Mouse (Mus musculus) fibroblast of lung, adult 2 months (primary cell): ENCODE data around the gene Hdac7.
A peak's percentile ranks its signal among the peaks of the same experiment; 100 is the strongest.

ENCODE experiments used
- DNase-seq: peaks from one replicate; pipeline ENCODE4 v3.0.0-alpha.2; 2011; ENCODE audit warnings: low read depth

Hdac7 gene

DNA sequence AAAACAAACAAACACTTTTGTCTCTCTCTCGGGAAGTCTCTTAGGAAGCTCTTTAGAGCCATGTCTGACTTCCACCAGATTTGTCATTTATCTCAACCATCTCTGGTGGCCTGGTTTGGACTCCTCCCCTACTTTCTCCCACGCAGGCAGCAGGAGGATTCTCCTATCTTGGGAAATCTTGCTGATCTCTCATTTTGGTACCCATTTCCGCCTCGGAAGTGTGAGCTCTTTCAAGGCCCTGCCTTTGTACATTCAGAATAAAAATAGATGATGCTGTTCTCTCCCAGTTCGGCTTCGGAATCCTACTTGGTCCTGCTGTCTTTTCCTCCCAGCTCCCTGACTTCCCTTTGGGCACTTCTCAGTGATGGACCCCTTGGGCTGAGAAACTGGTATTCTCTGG, 10.2 kb upstream of the Hdac7 start:
- DNase-seq = no peak

DNA sequence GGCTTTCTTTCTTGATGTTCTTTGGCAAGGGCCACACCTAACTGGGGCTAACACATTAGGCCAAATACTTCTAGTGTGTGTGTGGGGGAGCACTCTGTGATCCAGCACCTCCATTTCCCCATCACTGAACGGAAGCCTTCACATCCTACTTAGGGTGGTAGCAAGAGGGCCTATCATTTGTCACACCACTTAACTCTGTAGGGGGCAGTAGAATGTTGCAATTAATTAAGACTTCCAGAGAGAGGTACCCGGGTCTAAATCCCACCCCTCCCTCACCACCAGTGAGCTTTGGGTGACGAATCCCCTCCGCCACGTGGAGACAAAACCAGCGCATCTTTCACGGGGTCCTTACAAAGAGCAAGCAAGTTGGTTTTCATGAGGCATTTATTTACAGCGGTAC, 9.8 kb upstream of the Hdac7 start:
- no peak for DNase-seq

DNA sequence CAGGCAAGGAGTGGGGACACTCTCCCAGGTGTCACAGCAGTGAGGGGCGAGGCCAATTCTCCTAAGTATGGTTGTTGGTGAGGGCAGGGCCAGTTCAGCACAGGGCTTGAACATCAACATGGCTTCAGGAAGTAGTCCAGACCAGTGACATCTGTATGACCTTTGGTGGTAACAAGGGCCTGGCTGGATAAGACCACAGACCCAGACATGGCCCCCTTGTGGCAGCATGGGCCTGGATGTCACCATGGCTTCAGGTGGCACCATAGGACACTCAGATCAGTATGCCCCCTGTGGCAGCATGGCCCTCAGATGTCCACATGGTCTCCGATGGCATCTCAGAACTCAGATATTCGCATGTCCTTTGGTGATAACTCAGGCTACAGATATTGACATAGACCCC, 8.0 kb upstream of the Hdac7 start:
- DNase-seq = no peak

DNA sequence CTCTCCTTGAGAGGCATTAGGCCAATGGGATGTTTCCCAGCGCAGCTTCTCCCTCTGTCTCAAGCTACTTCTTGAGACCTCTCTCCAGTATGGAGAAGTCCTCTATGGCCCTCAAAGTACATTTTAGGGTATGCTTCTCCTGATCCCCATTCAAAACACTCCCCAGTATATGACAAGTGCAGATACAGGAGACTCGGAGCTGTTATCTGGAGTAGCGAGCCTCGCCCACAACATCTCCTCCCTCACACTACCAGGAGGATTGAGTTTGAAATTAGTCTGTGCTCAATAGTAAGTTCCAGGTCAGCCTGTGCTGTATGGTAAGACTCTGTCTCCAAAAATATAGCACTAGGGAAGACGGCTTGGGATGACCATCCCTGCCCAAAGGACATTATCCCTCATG, 6.7 kb upstream of the Hdac7 start:
- DNase-seq = no peak

DNA sequence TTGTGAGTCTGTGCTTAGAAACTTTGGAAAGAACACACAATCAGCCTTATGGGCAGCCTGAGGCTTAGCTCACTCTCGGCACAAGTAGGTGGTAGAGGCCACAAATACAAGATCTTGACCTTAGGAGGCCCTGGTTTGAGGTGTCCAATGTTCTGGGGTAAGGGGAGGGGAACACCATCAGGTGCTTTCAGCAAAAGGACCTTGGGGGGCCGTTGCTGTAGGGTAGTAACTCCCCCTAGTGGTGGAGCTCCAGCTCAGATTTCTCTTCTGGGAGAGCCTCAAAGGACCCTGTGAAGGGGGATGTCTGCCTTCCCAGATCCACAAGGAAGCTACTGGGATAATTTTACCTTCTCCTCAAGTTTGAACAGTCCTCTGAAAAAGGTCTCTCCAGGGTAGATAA, 6.1 kb upstream of the Hdac7 start:
- DNase-seq = no peak

DNA sequence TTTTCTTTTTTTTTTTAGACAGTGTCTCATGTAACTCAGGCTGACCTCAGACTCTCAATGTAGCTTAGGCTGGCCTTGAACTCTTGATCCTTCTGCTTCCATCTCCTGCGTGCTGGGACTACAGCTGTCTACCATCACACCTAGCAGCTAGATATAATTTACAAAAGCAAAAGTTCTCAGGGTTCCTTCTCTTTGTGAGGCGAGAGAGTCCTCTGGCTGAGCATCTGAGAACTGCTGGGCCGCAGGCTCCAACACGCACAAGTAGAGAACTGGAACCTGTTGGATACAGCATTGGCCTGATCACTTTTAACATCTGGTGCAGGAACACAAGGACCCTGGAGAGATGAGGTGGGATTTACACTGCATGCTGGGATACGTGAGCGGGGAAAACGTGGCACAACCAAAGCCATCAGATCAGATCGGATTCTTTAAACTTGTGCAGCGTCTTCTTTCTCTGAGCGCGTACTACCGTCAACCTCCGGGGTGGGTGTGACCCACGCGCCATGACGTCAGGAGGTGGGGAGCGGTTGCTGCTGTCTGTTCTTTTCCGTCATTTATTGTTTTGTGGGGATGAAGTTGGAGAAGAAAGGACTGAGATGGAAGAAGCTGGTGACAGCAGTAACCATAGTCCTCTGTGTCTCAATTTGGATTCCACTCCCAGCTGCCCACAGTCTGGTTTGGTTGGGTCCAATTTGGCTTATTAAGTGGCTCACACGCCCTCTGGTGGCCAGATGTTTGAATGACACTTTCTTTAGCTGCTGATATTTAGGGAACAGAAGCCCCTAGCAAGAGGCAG, 5.0 kb upstream of the Hdac7 start:
- no peak for DNase-seq

DNA sequence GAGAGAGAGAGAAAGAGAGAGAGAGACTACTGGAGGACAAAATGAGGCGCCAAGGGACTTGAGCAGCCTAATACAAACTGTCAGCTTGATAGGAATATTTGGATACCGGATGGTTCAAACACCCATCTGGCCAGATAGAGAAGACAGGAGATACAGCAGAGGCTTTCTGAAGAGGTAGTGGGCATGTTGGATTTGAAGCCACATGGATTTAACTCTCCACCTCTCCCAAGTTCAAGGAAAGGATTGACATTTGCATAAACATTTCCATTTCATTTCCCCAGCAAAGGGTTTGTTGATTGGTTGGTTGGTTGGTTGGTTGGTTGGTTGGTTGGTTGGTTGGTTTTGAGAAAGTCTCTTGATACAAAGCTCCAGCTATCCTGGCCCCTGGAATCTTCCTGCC, 3.6 kb upstream of the Hdac7 start:
- DNase-seq = no peak

DNA sequence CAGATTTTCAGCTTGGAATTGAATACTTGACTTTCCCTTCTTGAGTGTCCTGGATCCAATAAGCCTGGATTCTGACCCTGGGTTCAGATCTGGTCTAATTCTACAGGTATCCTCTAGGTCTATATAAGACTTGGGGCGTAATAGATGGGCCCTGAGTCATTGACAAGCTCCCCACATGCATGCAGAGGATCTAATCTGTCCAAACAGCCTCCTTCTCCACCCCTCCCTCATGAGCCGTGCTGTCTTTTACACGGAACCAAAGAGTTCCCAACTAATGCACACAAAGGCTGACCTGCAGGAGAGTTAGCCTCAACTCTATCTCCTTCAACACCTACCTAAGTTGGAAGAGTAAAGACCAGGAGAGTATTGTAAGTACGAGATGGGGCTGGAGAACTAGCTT, 3.0 kb upstream of the Hdac7 start:
- DNase-seq = no peak

DNA sequence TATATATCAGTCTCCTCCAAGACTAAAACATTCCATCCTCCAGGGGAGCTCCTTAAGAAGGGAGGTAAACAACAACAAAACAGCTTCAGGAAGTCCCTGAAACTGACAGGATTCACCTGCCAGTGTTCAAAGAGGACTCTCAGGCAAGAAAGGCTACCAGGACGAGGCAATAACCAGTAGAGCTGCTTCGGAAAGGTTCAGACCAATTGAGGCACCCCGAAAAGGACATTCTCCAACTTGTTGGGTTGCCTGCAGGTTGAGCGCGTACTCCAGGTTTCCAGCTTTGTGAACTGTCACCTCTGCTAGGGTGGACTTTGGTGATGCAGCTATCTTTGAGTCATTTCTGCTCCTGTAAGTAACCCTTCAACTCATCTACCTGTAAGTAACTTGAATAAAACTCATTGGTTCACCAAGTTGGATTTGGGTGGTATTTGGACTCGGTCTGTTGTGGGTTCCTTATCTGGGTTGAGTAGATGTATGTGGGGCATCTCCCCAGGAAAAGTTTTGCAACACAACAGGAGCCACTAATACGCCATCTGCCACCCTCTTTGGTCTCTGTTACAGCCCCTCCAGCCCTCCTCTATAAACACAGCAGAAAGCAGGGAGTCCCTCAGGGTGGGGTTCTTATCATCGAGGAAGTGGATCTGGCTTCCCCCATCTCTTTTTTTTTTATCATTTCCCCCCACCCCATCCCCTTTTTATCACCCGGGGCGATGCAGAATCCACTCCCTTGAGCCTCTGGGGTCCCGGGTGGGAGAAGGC, 2.0 kb upstream of the Hdac7 start:
- DNase-seq = no peak

DNA sequence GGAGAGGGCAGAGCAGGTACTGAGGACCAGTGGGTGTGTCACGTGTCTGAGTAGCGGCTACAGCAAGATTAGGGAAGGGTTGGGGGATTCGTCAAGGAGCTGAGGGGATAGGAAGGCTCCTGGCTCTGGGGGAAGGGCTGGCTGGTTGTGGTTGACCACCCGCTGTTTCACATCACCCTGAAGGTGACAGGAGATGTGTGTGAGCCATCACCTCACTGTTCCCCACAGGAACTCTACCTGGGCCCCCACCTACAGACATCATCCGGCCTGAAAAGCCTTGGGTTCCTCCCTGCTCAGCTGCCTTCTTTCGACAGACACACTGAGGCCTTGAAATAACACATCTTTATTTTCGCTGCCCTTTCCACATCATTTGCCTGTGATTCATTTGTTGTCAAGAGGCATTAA, 1.1 kb downstream of the Hdac7 start:
- no peak for DNase-seq

DNA sequence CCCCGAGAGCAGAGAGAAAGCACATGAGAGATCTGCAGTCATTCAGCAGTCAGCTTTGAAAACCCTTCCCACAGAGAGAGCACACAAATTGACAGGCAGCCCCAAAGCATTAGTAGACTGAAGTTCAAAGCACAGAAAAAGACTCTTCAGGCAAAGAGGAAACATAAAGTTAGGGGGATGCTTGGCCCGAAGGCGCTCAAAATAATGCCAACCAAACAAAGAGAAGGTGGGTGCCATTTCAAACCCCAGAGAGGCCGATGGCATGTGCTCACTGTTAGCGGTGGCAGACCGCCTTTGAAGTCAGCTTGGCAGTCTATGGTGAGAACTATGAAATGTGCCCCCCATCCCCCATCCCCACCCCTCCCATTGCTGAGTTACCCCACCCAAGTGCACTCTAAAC, 2.2 kb downstream of the Hdac7 start:
- DNase-seq = no peak

DNA sequence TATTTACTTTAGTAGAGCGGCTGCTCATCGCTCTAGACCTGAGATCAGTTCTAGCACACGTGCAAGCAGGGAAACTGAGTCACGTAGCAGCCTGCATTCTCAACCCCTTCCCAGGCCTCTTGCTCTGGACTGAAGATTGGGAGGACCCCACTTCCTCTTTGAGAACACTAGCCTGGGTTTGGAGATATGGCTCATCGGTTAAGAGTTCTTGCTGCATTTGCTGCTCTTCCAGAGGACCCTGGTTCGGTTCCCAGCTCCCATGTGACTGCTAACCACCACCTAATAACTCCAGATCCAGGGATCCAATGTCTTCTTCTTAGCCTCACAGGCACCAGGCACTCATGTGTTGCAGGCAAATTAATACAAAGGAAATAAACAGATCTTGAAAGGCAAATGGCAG, 2.9 kb downstream of the Hdac7 start:
- DNase-seq = no peak

DNA sequence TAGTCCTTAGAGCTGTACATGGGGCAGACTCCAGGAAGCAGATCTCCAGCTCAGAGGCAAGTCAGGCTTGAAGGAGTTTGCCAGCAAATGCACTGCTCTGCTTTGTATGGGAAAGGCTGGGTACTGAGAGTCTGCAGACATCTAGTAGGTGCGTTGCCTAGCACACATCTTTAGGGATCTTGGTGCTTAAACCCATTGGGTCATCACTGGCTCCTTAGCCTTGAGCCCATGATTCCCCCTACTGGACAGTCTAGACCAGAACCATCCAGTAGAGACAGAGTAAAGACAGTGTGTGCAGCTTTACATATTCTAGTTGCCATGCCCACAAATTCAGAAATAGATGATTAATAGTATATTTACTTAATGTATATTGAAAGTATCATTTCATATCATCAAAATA, 3.5 kb downstream of the Hdac7 start:
- DNase-seq = no peak

DNA sequence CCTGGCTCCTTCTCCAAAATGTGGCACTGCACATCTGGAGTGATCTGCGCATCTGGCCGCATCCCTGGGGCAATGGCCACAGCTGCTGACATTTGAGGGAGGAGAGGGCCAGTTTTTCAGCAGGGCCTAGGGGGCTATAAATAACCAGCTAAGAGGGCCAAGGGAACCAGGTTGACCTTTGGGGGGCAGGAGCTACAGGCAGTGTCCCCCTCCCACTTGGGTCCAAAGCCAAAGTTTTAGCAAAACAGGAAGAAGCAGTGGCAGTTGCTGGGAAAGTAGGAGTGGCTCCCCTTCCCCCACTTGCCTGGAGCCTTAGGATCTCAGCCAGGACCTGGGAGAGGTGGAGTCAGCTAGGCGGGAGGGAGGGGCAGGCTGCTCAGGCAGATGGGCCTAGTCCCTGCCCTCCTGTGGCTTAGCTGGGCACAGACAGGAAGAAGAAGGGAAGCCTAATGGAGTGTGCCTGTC, 4.3 kb downstream of the Hdac7 start:
- peak; percentile 72 for DNase-seq

DNA sequence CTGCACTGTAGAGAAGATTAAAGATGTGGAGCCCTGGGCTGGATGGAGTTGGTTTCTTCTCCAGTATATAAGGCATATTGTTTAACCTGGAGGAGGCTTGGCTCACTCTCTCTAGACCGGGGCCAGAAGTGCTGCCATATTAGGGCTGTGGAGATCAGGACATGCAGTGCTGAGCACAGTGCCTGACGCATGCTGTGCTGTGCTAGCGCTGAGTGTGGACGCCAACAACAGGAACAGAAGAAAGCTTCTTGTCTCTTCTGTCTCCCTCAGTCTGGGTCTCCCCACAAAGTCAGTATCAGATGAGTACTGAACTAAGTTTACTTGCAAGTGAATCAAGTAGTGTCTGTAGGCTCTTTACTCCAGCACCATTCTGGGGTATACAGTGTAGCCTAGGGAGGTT, 4.8 kb downstream of the Hdac7 start:
- no peak for DNase-seq

DNA sequence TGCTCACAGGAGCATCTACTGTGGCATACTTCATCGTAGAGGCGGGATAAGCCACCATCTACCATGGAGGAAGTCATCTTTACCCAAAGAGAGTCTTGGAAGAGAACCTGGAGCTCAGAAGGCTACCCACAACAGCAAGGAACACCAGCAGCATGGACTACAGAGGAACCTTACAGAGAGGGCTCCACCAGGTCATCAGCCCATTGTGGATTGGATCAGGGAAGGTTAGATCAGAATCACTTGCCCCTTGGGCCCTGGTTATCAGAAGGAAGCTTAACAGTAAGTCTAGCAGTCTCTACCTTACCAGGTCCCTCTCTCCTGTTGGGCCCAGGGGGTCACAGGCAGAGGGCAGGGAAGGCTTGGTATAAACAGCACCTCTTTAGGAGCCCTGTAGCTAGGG, 5.3 kb downstream of the Hdac7 start:
- DNase-seq = no peak

DNA sequence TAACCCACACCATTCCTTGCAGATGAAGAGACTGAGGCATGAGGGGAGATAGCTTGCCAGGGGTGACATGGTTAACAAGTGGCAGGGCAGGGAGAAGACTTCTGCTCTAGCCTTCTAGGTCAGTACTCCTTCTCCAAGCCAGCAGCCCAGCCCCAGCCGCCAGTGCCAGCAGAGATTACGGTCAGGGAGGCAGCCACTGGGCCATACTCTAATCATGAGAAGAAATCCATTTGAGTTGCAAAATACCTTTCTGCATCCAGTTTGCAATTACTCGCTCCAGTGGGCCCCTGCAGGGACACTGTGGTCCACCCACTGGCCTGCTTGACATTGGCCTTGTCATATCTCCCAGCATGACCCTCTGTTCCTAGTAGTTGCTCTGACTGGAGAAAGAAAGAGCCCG, 5.9 kb downstream of the Hdac7 start:
- DNase-seq = no peak

DNA sequence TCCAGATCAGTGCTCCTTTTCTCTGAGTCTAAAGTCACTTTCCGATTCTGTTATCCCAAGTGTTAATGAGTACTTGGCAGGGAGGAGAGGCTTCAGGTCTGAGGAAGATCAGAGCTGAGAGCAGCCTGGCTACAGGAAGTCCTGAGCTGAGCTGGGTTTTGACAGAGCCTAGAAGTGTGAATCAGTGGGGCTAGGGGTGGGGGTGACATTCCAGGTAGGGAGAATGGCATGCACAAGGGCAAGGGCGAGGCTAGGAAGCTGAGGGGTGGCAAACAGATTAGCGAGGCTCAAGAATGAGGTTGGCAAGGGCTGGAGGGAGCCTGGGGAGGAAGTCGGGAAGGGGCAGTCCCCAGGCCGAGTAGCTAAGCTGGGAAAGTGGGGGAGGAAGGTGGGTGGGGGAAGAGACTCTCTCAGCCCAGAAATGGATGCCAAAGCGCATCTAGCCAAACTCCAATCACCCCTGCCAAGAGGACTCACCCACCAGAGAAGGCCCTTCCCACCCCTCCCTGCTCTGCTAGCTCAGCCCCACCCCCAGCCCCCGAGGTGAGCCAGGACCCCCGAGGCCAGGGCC, 6.7 kb downstream of the Hdac7 start:
- DNase-seq = no peak

DNA sequence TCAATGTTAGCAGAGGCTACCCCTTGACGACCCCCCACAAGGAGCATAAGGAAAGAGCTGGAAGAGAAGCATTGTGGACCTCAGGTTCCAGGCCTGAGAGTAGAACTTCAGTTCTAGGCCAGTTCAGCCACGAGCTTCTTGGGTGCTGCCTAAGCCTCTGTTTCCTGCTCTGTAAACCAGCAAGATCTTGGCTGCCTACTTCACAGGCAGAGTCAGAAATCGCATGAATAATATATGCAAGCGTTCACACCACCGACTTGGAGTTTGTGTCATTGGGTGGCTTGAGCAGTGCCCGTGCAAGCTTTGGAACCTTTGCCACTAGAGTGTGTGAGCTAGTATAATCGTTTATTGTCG, 7.4 kb downstream of the Hdac7 start:
- DNase-seq = no peak

DNA sequence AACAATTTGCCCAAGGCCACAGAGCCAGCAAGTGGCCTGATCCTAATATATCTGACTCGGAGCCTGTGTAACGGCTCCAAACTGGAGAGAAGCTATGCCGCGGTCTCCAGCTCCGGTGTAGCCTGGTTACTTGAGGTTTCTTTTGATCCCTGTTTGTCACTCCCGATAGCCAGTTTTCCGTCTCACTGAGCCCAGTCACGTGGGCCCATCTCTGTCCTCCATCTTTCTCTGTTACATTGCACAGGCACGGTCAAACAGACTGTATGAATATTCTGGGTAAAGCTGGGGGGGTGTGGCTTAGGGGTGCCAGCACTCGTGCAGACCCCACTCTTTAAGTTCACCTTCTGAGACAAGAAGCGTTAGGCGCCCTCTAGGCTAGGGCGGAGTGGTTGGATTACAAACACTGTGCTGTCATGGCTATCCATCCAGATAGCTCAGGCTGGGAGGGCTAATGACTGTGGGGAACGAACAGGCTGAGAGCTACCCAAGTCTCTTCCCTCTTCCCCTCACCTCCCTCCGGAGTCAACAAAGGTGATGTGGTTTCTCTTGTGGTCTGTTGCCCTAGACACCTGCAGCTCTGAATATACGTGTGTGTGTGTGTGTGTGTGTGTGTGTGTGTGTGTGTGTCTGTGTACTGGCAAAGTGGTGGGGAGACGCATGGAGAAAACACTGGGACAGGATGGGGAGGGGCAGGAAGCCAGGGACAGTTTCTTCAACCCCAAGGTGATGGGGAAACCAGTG, 8.0 kb downstream of the Hdac7 start:
- DNase-seq = no peak

DNA sequence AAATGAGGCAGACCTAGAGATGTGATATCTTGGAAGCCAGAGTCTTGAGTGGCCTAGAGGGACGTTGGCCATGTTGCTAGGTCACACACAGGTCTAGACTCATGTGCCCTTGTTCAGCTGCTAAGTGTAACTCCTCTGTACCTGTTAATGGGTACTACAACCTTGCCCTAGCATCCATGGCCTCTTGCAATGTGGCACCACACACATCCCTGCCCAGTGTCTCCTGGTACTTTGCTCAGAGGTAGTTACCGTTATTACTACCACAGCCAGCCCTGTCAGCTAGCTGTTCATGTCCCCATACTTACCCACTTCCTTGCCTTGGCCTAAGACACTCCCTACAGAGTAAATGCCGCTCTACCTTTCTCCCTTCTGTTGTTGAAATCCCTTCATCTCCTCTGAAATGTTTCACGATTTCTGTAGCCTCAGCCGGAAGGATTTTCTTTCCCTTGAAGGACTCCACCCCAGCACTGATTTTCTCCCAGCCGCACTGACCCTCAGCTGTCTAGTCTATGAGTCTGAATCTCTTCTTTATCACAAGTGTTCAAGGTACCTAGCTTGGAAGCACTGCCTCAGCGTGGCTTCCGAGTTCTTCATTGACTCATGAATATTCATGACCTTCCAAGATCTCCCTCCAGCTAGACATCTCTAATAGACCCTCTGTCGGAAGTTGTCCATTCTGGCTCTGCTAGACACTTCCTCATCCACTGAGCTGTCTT, 11.4 kb downstream of the Hdac7 start:
- DNase-seq = no peak

DNA sequence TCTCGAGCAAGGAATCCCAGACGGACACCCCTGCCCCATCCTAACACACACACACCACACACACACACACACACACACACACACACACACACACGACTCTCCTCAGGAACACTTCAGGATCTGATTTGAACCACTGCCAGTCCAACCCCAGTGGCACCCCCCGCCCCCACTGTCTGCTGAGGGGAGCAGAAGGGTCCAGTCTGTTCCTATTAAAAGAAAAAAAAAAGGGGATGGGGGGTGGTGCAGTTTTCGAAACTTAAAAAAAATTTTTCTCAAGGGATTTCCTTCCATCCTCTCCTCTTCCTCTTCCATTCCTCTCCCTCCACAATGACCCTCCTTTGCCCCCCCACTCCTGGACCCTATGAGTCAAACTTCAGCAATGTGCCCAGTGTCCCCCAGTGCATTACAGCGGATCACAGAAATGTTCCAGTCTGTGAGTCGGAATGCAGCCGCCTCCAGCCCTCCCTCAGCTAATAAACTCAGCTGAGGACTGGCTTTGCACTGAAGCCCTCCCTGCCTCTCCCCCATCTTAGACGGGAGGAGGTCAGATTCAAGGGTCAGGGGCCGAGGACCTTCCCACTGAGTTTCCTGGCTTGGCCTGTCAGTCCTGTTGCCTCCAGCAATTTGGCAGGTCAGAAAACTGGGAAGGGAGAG, 12.2 kb downstream of the Hdac7 start:
- no peak for DNase-seq
